Mouse (Mus musculus): ENCODE measurements around the gene Rbms3. TPM values are rescaled to one million over a fixed set of nuclear protein-coding genes. Genes with fewer than 3 reads are reported as not detected.

The Rbms3 gene
- polyA plus RNA-seq, 1 experiment from 2014 or later, result 86.1 TPM

DNA sequence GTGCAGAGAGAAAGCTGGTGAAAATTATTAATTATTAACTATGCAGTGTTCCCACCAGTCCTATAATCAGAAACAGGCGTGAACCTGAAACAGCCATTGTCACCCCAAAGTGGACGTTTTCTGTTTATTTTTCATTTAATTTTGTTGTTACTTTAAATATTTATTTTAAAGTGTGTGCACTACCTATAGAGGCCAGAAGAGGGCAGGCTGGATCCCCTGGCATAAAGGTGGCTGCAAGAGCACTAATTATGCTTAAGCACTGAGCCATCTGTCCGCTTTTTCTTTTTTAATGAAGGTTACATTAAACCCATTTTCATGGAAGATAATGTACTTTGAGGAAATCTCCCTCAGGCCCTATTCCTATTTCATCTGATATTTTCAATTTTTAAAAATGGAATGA, 563.2 kb downstream of the Rbms3 start:
- Histone ChIP-seq H3K9ac (ENCODE audit: low read depth, low read length) (no peak overlapping the region), H3K4me3 (ENCODE audit: low read depth, low read length) (no peak overlapping the region), H3K27ac (replicated peaks; ENCODE audit: low read depth, low read length) (no peak overlapping the region), H3K4me1 (ENCODE audit: control insufficient read depth, insufficient read depth, low read length) (peaks cover 8% of the 10 kb centered on the region; the same call in 1 of the 2 replicates), H3K9me3 (ENCODE audit: control insufficient read depth, low read length) (0 out of 2 replicates have a peak, but pooled peaks cover 6% of the 10 kb centered on the region), H3K4me2 (ENCODE audit: low read depth, low read length) (no peak overlapping the region), H3K27me3 (replicated peaks; ENCODE audit: control insufficient read depth, insufficient read depth, low read length) (no peaks in the 10 kb centered on the region), H3K36me3 (ENCODE audit: control insufficient read depth, insufficient read depth, low read length) (no peaks in the 10 kb centered on the region; the same call in 1 of the 2 replicates)
- ATAC-seq (ENCODE audit: low read depth), result no peak
- WGBS, result 70% methylated on average over 3 of the region's 3 CpGs
- DNase-seq (ENCODE audit: low spot score), result no peak

DNA sequence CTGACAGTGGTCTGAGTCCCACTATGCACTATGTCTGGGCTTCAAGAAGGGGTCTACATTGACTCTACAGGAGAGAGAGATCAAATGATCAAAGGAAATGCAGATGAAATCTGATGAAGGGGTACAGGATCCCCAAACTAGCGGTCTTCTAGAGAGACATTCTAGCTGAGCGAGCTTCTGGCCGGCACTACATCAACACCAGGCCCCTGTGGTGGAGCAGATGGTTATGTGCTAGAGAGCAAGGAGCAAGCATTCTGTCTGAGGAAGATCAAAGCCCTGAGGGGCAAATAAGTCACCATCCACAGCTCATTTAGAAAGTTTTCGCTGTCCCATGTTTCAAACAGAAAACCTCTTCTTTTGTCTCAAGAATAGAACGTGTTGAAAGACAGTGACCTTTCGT, 564.1 kb downstream of the Rbms3 start:
- WGBS, result 84% methylated on average over 6 of the region's 6 CpGs
- Histone ChIP-seq H3K36me3 (ENCODE audit: control insufficient read depth, insufficient read depth, low read length) (no peaks in the 10 kb centered on the region; the same call in 1 of the 2 replicates), H3K9me3 (ENCODE audit: control insufficient read depth, low read length) (0 out of 2 replicates have a peak, but pooled peaks cover 6% of the 10 kb centered on the region), H3K27me3 (replicated peaks; ENCODE audit: control insufficient read depth, insufficient read depth, low read length) (no peaks in the 10 kb centered on the region), H3K4me2 (ENCODE audit: low read depth, low read length) (no peak overlapping the region), H3K4me3 (ENCODE audit: low read depth, low read length) (no peak overlapping the region), H3K27ac (replicated peaks; ENCODE audit: low read depth, low read length) (no peak overlapping the region), H3K4me1 (ENCODE audit: control insufficient read depth, insufficient read depth, low read length) (peaks cover 8% of the 10 kb centered on the region; the same call in 1 of the 2 replicates), H3K9ac (ENCODE audit: low read depth, low read length) (no peak overlapping the region)
- ATAC-seq (ENCODE audit: low read depth) (no peak), DNase-seq (ENCODE audit: low spot score) (no peak)

DNA sequence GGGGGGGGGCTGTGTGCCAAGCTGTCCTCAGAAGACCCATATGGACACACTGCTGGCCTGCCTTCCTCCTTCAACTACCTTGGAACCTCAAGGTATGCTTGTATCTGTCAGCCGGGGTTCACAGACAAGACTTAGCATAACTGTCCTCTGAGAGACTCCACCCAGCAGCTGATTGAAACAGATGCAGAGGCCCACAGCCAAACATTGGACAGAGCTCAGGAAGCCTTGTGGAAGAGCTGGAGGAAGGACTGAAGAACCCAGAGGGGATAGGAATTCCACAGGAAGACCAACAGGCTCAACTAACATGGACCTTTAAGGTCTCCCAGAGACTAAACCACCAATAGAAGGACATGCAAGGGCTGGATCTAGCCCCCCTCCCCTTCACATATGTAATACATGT, 570.1 kb downstream of the Rbms3 start:
- no peak for ATAC-seq (ENCODE audit: low read depth)
- 85% methylated on average over 1 of the region's 1 CpGs for WGBS
- no peak overlapping the region for H3K27ac ChIP-seq (replicated peaks; ENCODE audit: low read depth, low read length)
- DNase-seq (ENCODE audit: low spot score), result no peak
- H3K36me3 ChIP-seq (ENCODE audit: control insufficient read depth, insufficient read depth, low read length), result no peaks in the 10 kb centered on the region
- no peak overlapping the region for H3K4me2 ChIP-seq (ENCODE audit: low read depth, low read length)
- H3K27me3 ChIP-seq (replicated peaks; ENCODE audit: control insufficient read depth, insufficient read depth, low read length), result no peaks in the 10 kb centered on the region
- no peaks in the 10 kb centered on the region for H3K9me3 ChIP-seq (ENCODE audit: control insufficient read depth, low read length)
- H3K4me3 ChIP-seq (ENCODE audit: low read depth, low read length), result no peak overlapping the region
- peaks cover 8% of the 10 kb centered on the region; the same call in 1 of the 2 replicates for H3K4me1 ChIP-seq (ENCODE audit: control insufficient read depth, insufficient read depth, low read length)
- no peak overlapping the region for H3K9ac ChIP-seq (ENCODE audit: low read depth, low read length)

DNA sequence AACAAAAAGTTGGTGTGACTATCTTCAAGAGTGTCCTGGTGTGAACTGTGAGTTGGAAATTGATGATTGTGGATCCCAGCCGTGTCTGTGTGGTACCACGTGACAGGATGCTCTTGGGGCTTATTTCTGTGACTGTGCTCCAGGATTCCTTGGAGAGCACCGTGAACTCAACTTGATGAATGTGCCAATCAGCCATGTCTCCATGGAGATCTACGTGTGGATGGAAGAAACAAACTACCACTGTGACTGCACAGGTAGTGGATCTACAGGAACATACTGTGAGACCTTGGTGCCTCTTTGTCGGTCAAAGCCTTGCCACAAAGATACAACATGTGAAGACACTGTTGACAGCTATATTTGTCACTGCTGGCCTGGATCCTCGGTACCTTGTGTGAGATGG, 570.6 kb downstream of the Rbms3 start:
- Histone ChIP-seq H3K36me3 (ENCODE audit: control insufficient read depth, insufficient read depth, low read length) (no peaks in the 10 kb centered on the region), H3K9me3 (ENCODE audit: control insufficient read depth, low read length) (no peaks in the 10 kb centered on the region), H3K4me1 (ENCODE audit: control insufficient read depth, insufficient read depth, low read length) (peaks cover 8% of the 10 kb centered on the region; the same call in 1 of the 2 replicates), H3K27me3 (replicated peaks; ENCODE audit: control insufficient read depth, insufficient read depth, low read length) (no peaks in the 10 kb centered on the region), H3K4me3 (ENCODE audit: low read depth, low read length) (no peak overlapping the region), H3K27ac (replicated peaks; ENCODE audit: low read depth, low read length) (no peak overlapping the region), H3K9ac (ENCODE audit: low read depth, low read length) (no peak overlapping the region), H3K4me2 (ENCODE audit: low read depth, low read length) (no peak overlapping the region)
- DNase-seq (ENCODE audit: low spot score), result no peak
- WGBS, result 96% methylated on average over 6 of the region's 6 CpGs
- no peak for ATAC-seq (ENCODE audit: low read depth)

DNA sequence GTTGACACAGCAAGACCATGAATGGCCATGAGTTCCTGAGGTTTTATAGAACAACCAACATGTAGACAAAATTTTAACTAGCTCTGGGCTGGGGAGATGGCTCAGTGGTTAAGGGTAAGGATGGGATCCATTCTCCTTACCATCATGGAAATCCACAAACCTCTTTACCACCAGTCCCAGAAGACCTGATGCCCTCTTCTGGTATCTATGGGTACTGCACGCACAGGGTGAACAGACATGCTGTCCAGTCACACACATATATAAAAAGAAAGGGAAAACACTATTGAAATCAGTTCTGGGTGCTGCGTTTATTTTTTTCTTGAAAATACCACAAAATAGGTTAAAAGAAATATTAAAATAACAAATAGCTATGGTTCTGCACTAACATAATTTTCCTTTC, 577.8 kb downstream of the Rbms3 start:
- 96% methylated on average over 2 of the region's 2 CpGs for WGBS
- Histone ChIP-seq H3K27me3 (replicated peaks; ENCODE audit: control insufficient read depth, insufficient read depth, low read length) (no peaks in the 10 kb centered on the region), H3K4me2 (ENCODE audit: low read depth, low read length) (no peak overlapping the region), H3K9ac (ENCODE audit: low read depth, low read length) (no peak overlapping the region), H3K27ac (replicated peaks; ENCODE audit: low read depth, low read length) (no peak overlapping the region), H3K4me1 (ENCODE audit: control insufficient read depth, insufficient read depth, low read length) (no peaks in the 10 kb centered on the region), H3K4me3 (ENCODE audit: low read depth, low read length) (no peak overlapping the region), H3K9me3 (ENCODE audit: control insufficient read depth, low read length) (peaks cover 5% of the 10 kb centered on the region; the same call in 1 of the 2 replicates), H3K36me3 (ENCODE audit: control insufficient read depth, insufficient read depth, low read length) (peaks cover 5% of the 10 kb centered on the region; the same call in 1 of the 2 replicates)
- ATAC-seq (ENCODE audit: low read depth) (no peak), DNase-seq (ENCODE audit: low spot score) (no peak)

DNA sequence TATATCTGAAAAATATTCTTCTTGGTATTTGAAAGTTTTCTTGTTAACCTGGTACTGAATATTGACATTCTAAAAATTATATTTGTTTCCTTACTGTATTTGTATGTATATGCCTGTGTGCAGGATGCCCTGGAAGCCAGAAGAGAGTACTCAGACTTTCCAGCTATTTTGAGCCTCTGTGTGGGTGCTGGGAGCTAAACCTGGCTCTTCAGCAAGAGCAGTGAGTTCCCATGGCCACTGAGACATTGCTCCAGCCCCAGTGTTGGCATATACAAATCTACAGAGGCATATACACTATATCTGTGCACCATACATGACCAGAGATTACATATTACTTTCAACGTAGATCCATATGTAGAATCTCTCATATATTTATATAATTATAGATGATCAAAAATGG, 581.1 kb downstream of the Rbms3 start:
- no peak for ATAC-seq (ENCODE audit: low read depth)
- WGBS, result 92% methylated on average over 1 of the region's 1 CpGs
- no peak overlapping the region for H3K27ac ChIP-seq (replicated peaks; ENCODE audit: low read depth, low read length)
- H3K36me3 ChIP-seq (ENCODE audit: control insufficient read depth, insufficient read depth, low read length), result peaks cover 5% of the 10 kb centered on the region; the same call in 1 of the 2 replicates
- peaks cover 5% of the 10 kb centered on the region; the same call in 1 of the 2 replicates for H3K9me3 ChIP-seq (ENCODE audit: control insufficient read depth, low read length)
- no peak overlapping the region for H3K4me2 ChIP-seq (ENCODE audit: low read depth, low read length)
- H3K4me1 ChIP-seq (ENCODE audit: control insufficient read depth, insufficient read depth, low read length), result no peaks in the 10 kb centered on the region
- H3K4me3 ChIP-seq (ENCODE audit: low read depth, low read length), result no peak overlapping the region
- DNase-seq (ENCODE audit: low spot score), result no peak
- no peaks in the 10 kb centered on the region for H3K27me3 ChIP-seq (replicated peaks; ENCODE audit: control insufficient read depth, insufficient read depth, low read length)
- H3K9ac ChIP-seq (ENCODE audit: low read depth, low read length), result no peak overlapping the region

DNA sequence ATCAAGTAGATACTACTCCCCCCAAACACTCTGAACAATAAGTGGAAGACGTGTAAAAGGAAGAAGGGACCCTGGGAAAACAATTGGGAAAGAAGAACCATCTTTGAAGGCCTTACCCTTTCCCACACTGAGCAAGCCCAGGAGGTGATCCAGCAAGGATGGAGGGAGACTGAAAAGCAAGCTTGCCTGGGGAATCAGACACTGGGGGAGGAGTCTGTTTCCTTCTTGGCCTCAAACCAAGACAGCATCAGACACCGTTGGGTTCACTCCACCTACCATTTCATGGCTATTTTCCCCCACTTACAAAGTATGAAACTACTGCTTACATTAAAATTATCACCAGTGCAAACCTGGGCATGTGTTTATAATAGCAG, 587.7 kb downstream of the Rbms3 start:
- H3K27ac ChIP-seq (replicated peaks; ENCODE audit: low read depth, low read length), result no peak overlapping the region
- 40% methylated on average over 2 of the region's 2 CpGs for whole genome bisulfite sequencing
- ATAC-seq (ENCODE audit: low read depth), result peak; percentile 71; the same call in 1 of the 2 replicates

DNA sequence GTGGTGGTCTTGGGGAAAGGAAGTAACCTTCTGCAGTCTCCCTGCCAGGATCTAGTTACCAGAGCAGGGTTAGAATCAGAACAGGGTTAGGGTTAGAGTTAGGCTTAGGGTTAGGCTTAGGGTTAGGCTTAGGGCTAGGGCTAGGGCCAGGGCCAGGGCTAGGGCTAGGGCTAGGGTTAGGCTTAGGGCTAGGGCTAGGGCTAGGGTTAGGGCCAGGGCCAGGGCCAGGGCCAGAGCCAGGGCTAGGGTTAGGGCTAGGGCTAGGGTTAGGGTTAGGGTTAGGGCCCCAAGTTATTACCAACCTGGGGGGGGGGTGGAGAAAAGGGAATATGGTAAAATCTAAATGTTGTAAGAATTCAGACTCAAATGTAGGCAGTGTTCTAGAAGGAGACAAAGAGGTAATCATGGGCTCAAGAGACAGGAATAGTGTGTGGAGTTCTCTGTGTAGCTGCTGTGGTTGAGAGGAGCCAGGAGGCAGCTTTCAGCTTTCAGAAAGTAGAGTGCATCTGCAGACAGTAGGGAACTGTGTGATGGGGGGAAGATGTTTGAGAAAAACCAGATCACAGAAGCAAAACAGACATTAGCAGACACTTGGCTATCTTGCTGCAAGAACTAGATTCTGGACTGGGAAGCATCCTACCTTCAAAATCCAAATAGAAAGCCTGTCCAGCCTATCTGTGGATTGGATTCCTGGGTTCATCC, 588.3 kb downstream of the Rbms3 start:
- Histone ChIP-seq H3K27ac (replicated peaks; ENCODE audit: low read depth, low read length) (no peak overlapping the region), H3K4me3 (ENCODE audit: low read depth, low read length) (no peak overlapping the region), H3K4me2 (ENCODE audit: low read depth, low read length) (no peak overlapping the region), H3K9me3 (ENCODE audit: control insufficient read depth, low read length) (no peaks in the 10 kb centered on the region), H3K27me3 (replicated peaks; ENCODE audit: control insufficient read depth, insufficient read depth, low read length) (no peaks in the 10 kb centered on the region), H3K9ac (ENCODE audit: low read depth, low read length) (no peak overlapping the region), H3K36me3 (ENCODE audit: control insufficient read depth, insufficient read depth, low read length) (no peaks in the 10 kb centered on the region), H3K4me1 (ENCODE audit: control insufficient read depth, insufficient read depth, low read length) (peaks cover 7% of the 10 kb centered on the region; the same call in 1 of the 2 replicates)
- ATAC-seq (ENCODE audit: low read depth) (no peak), DNase-seq (ENCODE audit: low spot score) (no peak)

More for the DNA sequence above, 587.7 kb downstream of the Rbms3 start:
- peak; percentile 67 for DNase-seq (ENCODE audit: low spot score)
- no peaks in the 10 kb centered on the region for H3K27me3 ChIP-seq (replicated peaks; ENCODE audit: control insufficient read depth, insufficient read depth, low read length)
- no peak overlapping the region for H3K4me2 ChIP-seq (ENCODE audit: low read depth, low read length)
- no peaks in the 10 kb centered on the region for H3K36me3 ChIP-seq (ENCODE audit: control insufficient read depth, insufficient read depth, low read length)
- peaks cover 7% of the 10 kb centered on the region; the same call in 1 of the 2 replicates for H3K4me1 ChIP-seq (ENCODE audit: control insufficient read depth, insufficient read depth, low read length)
- no peak overlapping the region for H3K9ac ChIP-seq (ENCODE audit: low read depth, low read length)
- H3K4me3 ChIP-seq (ENCODE audit: low read depth, low read length), result no peak overlapping the region
- no peaks in the 10 kb centered on the region for H3K9me3 ChIP-seq (ENCODE audit: control insufficient read depth, low read length)

DNA sequence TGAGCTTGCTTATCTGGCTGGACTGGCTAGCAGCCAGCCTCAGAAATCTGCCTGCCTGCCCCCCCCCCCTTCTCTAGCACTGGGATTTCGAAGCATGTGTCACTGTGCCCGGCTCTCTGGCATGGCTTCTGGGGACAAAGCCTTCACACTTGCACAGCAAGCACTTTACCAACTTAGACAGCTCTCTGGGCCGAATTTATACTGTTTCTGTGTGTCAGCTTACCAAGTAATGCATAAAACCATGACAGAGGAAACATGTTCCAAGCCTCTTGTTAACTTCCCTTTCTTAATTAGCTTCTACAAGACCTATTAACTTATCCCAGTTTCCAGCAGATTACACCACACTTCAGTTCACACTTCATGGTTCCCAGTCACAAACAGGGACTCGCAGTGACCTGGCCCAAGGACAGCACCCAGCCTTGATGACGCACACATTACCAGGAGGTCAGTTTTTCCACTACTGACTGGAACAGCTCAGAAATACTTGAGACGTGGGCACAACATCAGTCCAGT, 589.7 kb downstream of the Rbms3 start:
- peaks cover 7% of the 10 kb centered on the region; the same call in 1 of the 2 replicates for H3K4me1 ChIP-seq (ENCODE audit: control insufficient read depth, insufficient read depth, low read length)
- H3K4me3 ChIP-seq (ENCODE audit: low read depth, low read length), result no peak overlapping the region
- DNase-seq (ENCODE audit: low spot score) (no peak), ATAC-seq (ENCODE audit: low read depth) (no peak)
- H3K36me3 ChIP-seq (ENCODE audit: control insufficient read depth, insufficient read depth, low read length), result no peaks in the 10 kb centered on the region
- 67% methylated on average over 6 of the region's 6 CpGs for WGBS
- no peak overlapping the region for H3K4me2 ChIP-seq (ENCODE audit: low read depth, low read length)
- H3K27ac ChIP-seq (replicated peaks; ENCODE audit: low read depth, low read length), result no peak overlapping the region
- H3K27me3 ChIP-seq (replicated peaks; ENCODE audit: control insufficient read depth, insufficient read depth, low read length), result no peaks in the 10 kb centered on the region
- no peaks in the 10 kb centered on the region for H3K9me3 ChIP-seq (ENCODE audit: control insufficient read depth, low read length)
- no peak overlapping the region for H3K9ac ChIP-seq (ENCODE audit: low read depth, low read length)
